Mouse (Mus musculus): ENCODE measurements around the gene Vbp1.
A peak's percentile ranks its signal among the peaks of the same experiment; 100 is the strongest.

Gene Vbp1

DNA sequence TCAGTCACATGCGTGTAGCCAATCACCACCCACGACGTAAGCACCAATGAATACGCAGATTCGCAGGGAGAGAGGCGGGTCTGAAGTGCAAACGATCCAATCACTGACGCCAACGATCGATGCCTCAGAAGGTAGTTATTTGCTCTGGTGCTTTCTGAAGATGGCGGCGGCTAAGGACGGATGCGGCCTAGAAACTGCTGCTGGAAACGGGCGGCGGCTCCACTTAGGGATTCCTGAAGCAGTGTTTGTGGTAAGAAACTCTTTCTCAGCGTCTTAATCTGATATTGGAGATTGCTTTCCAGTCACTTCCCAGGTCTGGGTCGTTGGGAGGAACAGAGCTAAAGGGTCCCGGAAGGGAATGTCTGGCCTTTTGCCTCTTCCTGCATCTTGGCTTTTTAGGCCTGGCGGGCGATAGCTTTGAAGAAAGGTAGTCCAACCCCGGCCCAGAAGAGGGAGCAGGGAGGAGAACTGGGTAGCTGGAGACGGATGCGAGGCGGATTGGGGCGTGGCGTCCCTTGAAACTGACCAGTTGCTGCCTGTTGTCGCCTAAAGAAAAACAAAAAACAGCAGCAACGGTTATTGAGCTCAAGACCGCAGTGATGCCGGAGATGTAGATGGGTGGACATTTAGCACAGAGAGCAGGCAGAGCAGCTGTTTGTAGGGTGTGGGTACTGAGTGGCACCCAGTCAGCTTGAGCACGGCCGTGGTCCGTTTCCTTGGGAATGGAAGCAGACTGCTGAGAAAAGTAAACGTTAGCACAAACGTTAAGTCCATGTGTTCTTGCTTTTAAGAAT lies at the start of gene Vbp1:
Gene Vbp1, plus strand, starts transcription at position 121 of the 794 bp plus-strand sequence.
- DNase-seq (ENCODE audit: low spot score) = peak; percentile 84

- peak; percentile 47 for DNase-seq (ENCODE audit: low spot score)
Measured at GRCm38 (mm10) chrX:75475182-75475644, 38.9 kb upstream of the Vbp1 start.

GRCm38 (mm10) chrX:75489886-75490285 lies 24.2 kb upstream of the Vbp1 start:
- no peak for DNase-seq (ENCODE audit: low spot score)

DNA sequence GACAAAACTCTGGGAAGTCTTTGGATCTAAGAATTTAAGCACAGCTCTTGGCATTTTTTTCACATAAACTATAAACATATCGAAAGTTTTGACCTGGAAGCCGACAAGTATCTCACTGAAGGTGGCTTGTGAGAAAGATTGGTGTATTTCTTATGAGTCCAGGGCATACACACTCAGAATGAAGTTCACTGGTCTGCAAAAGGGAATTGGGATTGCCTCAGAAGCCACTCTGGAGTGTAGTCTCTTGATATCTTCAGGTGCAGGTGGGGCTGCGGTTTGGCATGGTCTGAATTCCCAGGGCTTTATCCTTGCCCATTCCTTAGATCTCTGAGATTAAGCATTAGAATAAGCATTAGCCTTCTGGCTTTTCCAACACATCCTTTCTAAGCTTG lies 316 bp upstream of the Vbp1 start:
- DNase-seq (ENCODE audit: low spot score) = no peak

- DNase-seq (ENCODE audit: low spot score) = peak; percentile 1
Measured at GRCm38 (mm10) chrX:75577582-75578324, 63.7 kb downstream of the Vbp1 start, which contains the start of gene Rab39b. Gene Rab39b, minus strand, starts transcription at chrX:75578231.

- no peak for DNase-seq (ENCODE audit: low spot score)
Measured at GRCm38 (mm10) chrX:75578539-75578938, 64.4 kb downstream of the Vbp1 start.

Data from yolk sac, embryonic 10.5 days (tissue).